Mouse (Mus musculus) MEL (cell line): ENCODE results near the gene Ciart.
A peak's percentile ranks its signal among the peaks of the same experiment; 100 is the strongest.

Experiments used
- CTCF ChIP-seq, 3 experiments: IDR thresholded peaks in 2 of 3; conservative IDR thresholded peaks in 1 of 3; 2 replicates each; pipeline ENCODE4 v1.5.1; 2011 to 2012; ENCODE audit warnings: low read length in 3 of 3, low read depth in 2 of 3, mild to moderate bottlenecking in 2 of 3, improper control_type of control experiment in 1 of 3, inconsistent platforms in 1 of 3, mixed read lengths in 1 of 3, moderate library complexity in 1 of 3; ENCODE audit not compliant: control insufficient read depth in 1 of 3, insufficient read depth in 1 of 3, poor library complexity in 1 of 3, severe bottlenecking in 1 of 3
- ETS1 ChIP-seq: IDR thresholded peaks from 2 replicates; pipeline ENCODE4 v1.6.1; 2012; ENCODE audit warnings: low read depth, mild to moderate bottlenecking, inconsistent platforms, low read length, improper control_type of control experiment, moderate library complexity
- POLR2A ChIP-seq, 2 experiments: IDR thresholded peaks; 2 replicates each; pipeline ENCODE4 v1.6.1; 2011 to 2012; ENCODE audit warnings: low read length in 2 of 2, mild to moderate bottlenecking in 2 of 2, control low read depth in 1 of 2, improper control_type of control experiment in 1 of 2, low read depth in 1 of 2, moderate library complexity in 1 of 2; ENCODE audit not compliant: control insufficient read depth in 1 of 2, insufficient read depth in 1 of 2, poor library complexity in 1 of 2
- POLR2AphosphoS2 ChIP-seq: IDR thresholded peaks from 2 replicates; pipeline ENCODE4 v1.6.1; 2011; ENCODE audit warnings: low read length, improper control_type of control experiment
- ZMIZ1 ChIP-seq: IDR thresholded peaks from 2 replicates; pipeline ENCODE4 v1.6.1; 2012; ENCODE audit warnings: low read depth, mild to moderate bottlenecking, inconsistent platforms, low read length, improper control_type of control experiment, moderate library complexity
- ZNF384 ChIP-seq: IDR thresholded peaks from 2 replicates; pipeline ENCODE4 v1.6.1; 2012; ENCODE audit warnings: low read depth, mild to moderate bottlenecking, inconsistent platforms, low read length, improper control_type of control experiment

GRCm38 (mm10) chr3:95882816-95883425 is 870 bp upstream of the Ciart start:
- TF ChIP-seq POLR2AphosphoS2 (no peak), ZMIZ1 (no peak), ETS1 (0 out of 2 replicates have a peak, but pooled peaks have one; percentile 21), ZNF384 (no peak), POLR2A (IDR thresholded peaks at IDR 0.05; ENCODE audit: control insufficient read depth in 1 of 2, insufficient read depth in 1 of 2, low read depth in 1 of 2, low read length in 2 of 2, poor library complexity in 1 of 2) (no peak), CTCF (IDR thresholded peaks at IDR 0.05 in 2 of 3, conservative IDR thresholded peaks at IDR 0.05 in 1 of 3; ENCODE audit: control insufficient read depth in 1 of 3, insufficient read depth in 1 of 3, low read depth in 2 of 3, low read length in 3 of 3, poor library complexity in 1 of 3, severe bottlenecking in 1 of 3) (peak; percentile 67 to 96 (median 88))
